In the genomic region with DNA sequence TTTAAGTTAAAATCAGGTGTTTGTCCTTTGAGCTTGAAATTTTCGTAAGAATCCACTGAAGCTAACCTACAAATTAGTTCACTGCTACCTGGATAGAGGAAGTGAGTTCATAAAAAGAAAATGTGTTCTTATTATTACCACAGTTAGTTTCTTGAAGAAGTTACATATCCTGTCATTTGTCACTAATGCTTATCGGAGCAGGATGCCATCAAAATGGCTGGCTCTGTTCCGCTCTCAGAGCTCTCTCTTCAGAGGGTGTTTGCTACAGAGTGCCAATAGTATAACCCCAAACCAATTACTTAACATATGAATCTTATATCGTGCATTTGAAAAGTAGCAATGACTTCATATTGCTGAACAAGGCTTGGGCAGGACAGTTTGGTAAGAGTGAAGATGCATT, we compare ENCODE assay signal across 32 mouse cellular contexts.
"Had no signal": no experiment of that assay in that cellular context is flagged by ENCODE, and none has a peak within 500 bp of the region (broad histone marks: within the 10 kb centered on the region; RNA-seq: fewer than 3 reads in every experiment).

No protein-coding gene starts in this region.

- H3K27ac ChIP-seq: limb, embryonic 10.5 days; limb, embryonic 12.5 days; limb, embryonic 13.5 days; limb, embryonic 15.5 days; liver, embryonic 12.5 days; liver, embryonic 13.5 days; liver, embryonic 14.5 days; liver, embryonic 15.5 days; lung, embryonic 15.5 days; macrophage; midbrain, embryonic 10.5 days; midbrain, embryonic 12.5 days; midbrain, embryonic 13.5 days; midbrain, embryonic 15.5 days; neural tube, embryonic 12.5 days had no signal

- H3K9ac ChIP-seq: limb, embryonic 12.5 days; limb, embryonic 13.5 days; limb, embryonic 15.5 days; liver, embryonic 12.5 days; liver, embryonic 13.5 days; liver, embryonic 14.5 days; liver, embryonic 15.5 days; liver, postnatal 0 days; lung, embryonic 14.5 days; lung, embryonic 15.5 days; midbrain, embryonic 12.5 days; midbrain, embryonic 13.5 days; midbrain, embryonic 15.5 days; neural tube, embryonic 12.5 days had no signal

- DNase-seq: left cerebral cortex, postnatal 4 days; liver; liver, embryonic 13.5 days; liver, postnatal 0 days; lung, adult 18-20 months; lung, adult 2 months; lung, embryonic 14.5 days; lung, postnatal 10 days; lung, postnatal 14 days; lung, postnatal 36 days; lung, postnatal 4 days; midbrain, embryonic 14.5 days had no signal

- H3K4me2 ChIP-seq: limb, embryonic 12.5 days; limb, embryonic 13.5 days; limb, embryonic 15.5 days; liver, embryonic 11.5 days; liver, embryonic 12.5 days; liver, embryonic 13.5 days; liver, embryonic 15.5 days; lung, embryonic 14.5 days; lung, embryonic 15.5 days; midbrain, embryonic 11.5 days; midbrain, embryonic 12.5 days; midbrain, embryonic 13.5 days; midbrain, embryonic 15.5 days; neural tube, embryonic 12.5 days had no signal

- H3K9me3 ChIP-seq: limb, embryonic 10.5 days; limb, embryonic 12.5 days; limb, embryonic 13.5 days; limb, embryonic 15.5 days; liver, embryonic 12.5 days; liver, embryonic 13.5 days; liver, embryonic 15.5 days; lung, embryonic 15.5 days; megakaryocyte, embryonic 14.5 days; midbrain, embryonic 10.5 days; midbrain, embryonic 12.5 days; midbrain, embryonic 13.5 days; midbrain, embryonic 15.5 days; neural tube, embryonic 12.5 days had no signal

- H3K4me1 ChIP-seq: limb, embryonic 10.5 days; limb, embryonic 12.5 days; limb, embryonic 13.5 days; limb, embryonic 15.5 days; lung, embryonic 15.5 days; megakaryocyte, embryonic 14.5 days; midbrain, embryonic 10.5 days; midbrain, embryonic 12.5 days; midbrain, embryonic 13.5 days; midbrain, embryonic 15.5 days; neural tube, embryonic 12.5 days had no signal

- H3K36me3 ChIP-seq: limb, embryonic 10.5 days; limb, embryonic 12.5 days; limb, embryonic 13.5 days; limb, embryonic 15.5 days; liver, embryonic 12.5 days; liver, embryonic 13.5 days; liver, embryonic 15.5 days; lung, embryonic 15.5 days; midbrain, embryonic 10.5 days; midbrain, embryonic 12.5 days; midbrain, embryonic 13.5 days; midbrain, embryonic 15.5 days; neural tube, embryonic 12.5 days had no signal

- H3K4me3 ChIP-seq: limb, embryonic 10.5 days; limb, embryonic 12.5 days; limb, embryonic 13.5 days; limb, embryonic 15.5 days; liver, embryonic 12.5 days; liver, embryonic 13.5 days; liver, embryonic 15.5 days; lung, embryonic 15.5 days; megakaryocyte, embryonic 14.5 days; midbrain, embryonic 10.5 days; midbrain, embryonic 12.5 days; midbrain, embryonic 13.5 days; midbrain, embryonic 15.5 days; myocyte; neural tube, embryonic 12.5 days had no signal

- ATAC-seq: liver, embryonic 12.5 days; liver, postnatal 0 days; lung, postnatal 0 days; midbrain, embryonic 13.5 days; midbrain, embryonic 15.5 days; midbrain, embryonic 16.5 days had no signal

- H3K27me3 ChIP-seq: limb, embryonic 12.5 days; limb, embryonic 13.5 days; limb, embryonic 15.5 days; liver, embryonic 12.5 days; liver, embryonic 13.5 days; liver, embryonic 15.5 days; lung, embryonic 15.5 days; megakaryocyte, embryonic 14.5 days; midbrain, embryonic 12.5 days; midbrain, embryonic 13.5 days; midbrain, embryonic 15.5 days; neural tube, embryonic 12.5 days had no signal
